Mouse (Mus musculus) left cerebral cortex, adult 18-20 months (tissue): ENCODE measurements around the gene Dock9. TPM values are rescaled to one million over a fixed set of nuclear protein-coding genes. Genes with fewer than 3 reads are reported as not detected.

Experiments
- DNase-seq, 2 experiments: peaks; one replicate each; pipeline ENCODE4 v3.0.0; 2021 to 2022; ENCODE audit warnings: low spot score in 2 of 2, mixed read lengths in 1 of 2
- total RNA-seq, 2 experiments: library from RNA; stranded (reverse); gene quantifications; 2 replicates each; pipeline ENCODE4 v1.2.3; 2021

The Dock9 gene
- total RNA-seq, 2 experiments from 2014 or later: 72.2 to 76.3 TPM

- DNase-seq: no peak
Observed at GRCm38 (mm10) chr14:121793639-121794038, 4.0 kb downstream of the Dock9 start.

- no peak for DNase-seq
Observed at GRCm38 (mm10) chr14:121791935-121792334, 5.7 kb downstream of the Dock9 start.

GRCm38 (mm10) chr14:121791112-121791511 is 6.5 kb downstream of the Dock9 start:
- no peak for DNase-seq

GRCm38 (mm10) chr14:121789273-121789672 is 8.4 kb downstream of the Dock9 start:
- no peak for DNase-seq

- no peak for DNase-seq
Observed at GRCm38 (mm10) chr14:121788451-121788850, 9.2 kb downstream of the Dock9 start.

- no peak for DNase-seq
Observed at GRCm38 (mm10) chr14:121787430-121787829, 10.2 kb downstream of the Dock9 start.

- no peak for DNase-seq
Observed at GRCm38 (mm10) chr14:121786900-121787299, 10.7 kb downstream of the Dock9 start.

- DNase-seq: no peak
Observed at GRCm38 (mm10) chr14:121785394-121785793, 12.2 kb downstream of the Dock9 start.

GRCm38 (mm10) chr14:121780942-121781531 is 16.6 kb downstream of the Dock9 start:
- no peak for DNase-seq

GRCm38 (mm10) chr14:121780144-121780913 is 17.3 kb downstream of the Dock9 start:
- DNase-seq: no peak

- DNase-seq: no peak
Observed at GRCm38 (mm10) chr14:121779620-121780019, 18.0 kb downstream of the Dock9 start.

- no peak for DNase-seq
Observed at GRCm38 (mm10) chr14:121777279-121777831, 20.3 kb downstream of the Dock9 start.

- DNase-seq: no peak
Observed at GRCm38 (mm10) chr14:121776749-121777148, 20.9 kb downstream of the Dock9 start.

- DNase-seq: no peak
Observed at GRCm38 (mm10) chr14:121762021-121762452, 35.6 kb downstream of the Dock9 start.

GRCm38 (mm10) chr14:121760403-121760802 is 37.2 kb downstream of the Dock9 start:
- no peak for DNase-seq

GRCm38 (mm10) chr14:121754110-121754509 is 43.5 kb downstream of the Dock9 start:
- DNase-seq: no peak

- DNase-seq: no peak
Observed at GRCm38 (mm10) chr14:121752686-121753426, 44.8 kb downstream of the Dock9 start.

- no peak for DNase-seq
Observed at GRCm38 (mm10) chr14:121749606-121750005, 48.0 kb downstream of the Dock9 start.

GRCm38 (mm10) chr14:121749084-121749483 is 48.6 kb downstream of the Dock9 start:
- no peak for DNase-seq

- DNase-seq: no peak
Observed at GRCm38 (mm10) chr14:121747360-121747759, 50.3 kb downstream of the Dock9 start.

- DNase-seq: no peak
Observed at GRCm38 (mm10) chr14:121743787-121744417, 53.7 kb downstream of the Dock9 start.
